Mouse (Mus musculus): Measurements from ENCODE around the gene Etl4.
"Not testable (repeated sequence)": the region's sequence is repeated elsewhere in the genome, so short reads cannot be mapped to it uniquely, and the experiment has no call there.

Gene Etl4

DNA sequence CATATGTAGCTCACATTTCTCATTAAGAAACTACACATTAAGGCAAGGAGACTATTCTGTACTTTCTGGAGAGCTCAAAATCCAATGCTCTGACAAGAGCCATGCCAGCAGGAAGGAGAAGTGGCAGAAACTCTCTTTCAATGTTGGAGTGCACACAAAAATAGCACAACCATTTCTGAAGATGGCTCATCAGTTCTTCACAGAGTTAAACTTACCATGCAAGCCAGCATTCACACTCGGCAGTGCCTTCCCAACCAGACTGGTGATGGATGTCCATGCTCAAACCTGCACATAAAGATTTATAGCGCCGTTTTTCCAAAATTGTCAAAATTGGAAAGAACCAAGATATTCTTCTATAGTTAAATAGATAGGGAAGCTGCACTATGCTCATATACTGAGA, 392.9 kb downstream of the Etl4 start:
- no peak for DNase-seq (ENCODE audit: low spot score)

DNA sequence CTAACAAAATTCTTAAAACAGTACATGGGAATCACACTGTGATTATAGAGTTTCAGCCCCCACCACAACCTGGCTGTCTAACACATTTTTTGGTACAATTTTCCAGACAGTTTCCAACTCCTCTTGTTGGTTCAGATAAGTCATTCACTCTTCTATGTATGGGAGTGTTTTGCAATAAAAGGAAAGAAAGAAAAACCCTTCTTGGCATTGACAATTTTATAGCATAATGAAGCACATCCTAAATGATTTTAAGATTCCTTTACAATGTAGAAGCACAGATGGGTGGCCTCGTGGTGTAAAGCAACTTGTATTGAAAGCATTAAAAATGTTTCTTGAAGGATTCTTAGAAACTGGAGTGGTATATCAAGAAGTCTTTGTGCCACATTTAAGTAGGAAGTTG, 415.4 kb downstream of the Etl4 start:
- no peak for DNase-seq (ENCODE audit: low spot score)

DNA sequence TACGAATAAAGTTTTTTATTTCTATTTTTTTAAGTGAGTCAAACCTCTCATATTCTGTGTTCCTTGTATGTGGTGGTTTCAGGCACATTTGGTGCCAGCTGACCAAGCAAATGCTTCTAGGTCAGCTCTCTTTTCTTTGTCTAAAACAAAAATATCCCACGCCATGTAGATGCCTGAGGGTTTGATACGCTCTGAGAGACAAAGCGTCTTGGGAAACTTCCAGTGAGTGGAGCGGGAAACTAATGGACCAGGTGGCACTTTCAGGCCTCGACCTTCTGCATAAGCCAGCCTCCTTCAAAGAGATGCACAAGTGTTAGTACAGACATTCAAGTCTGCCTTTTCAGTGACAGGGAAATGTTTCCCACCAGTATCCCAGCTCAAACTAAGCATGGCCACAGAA, 426.6 kb downstream of the Etl4 start:
- no peak for DNase-seq (ENCODE audit: low spot score)

DNA sequence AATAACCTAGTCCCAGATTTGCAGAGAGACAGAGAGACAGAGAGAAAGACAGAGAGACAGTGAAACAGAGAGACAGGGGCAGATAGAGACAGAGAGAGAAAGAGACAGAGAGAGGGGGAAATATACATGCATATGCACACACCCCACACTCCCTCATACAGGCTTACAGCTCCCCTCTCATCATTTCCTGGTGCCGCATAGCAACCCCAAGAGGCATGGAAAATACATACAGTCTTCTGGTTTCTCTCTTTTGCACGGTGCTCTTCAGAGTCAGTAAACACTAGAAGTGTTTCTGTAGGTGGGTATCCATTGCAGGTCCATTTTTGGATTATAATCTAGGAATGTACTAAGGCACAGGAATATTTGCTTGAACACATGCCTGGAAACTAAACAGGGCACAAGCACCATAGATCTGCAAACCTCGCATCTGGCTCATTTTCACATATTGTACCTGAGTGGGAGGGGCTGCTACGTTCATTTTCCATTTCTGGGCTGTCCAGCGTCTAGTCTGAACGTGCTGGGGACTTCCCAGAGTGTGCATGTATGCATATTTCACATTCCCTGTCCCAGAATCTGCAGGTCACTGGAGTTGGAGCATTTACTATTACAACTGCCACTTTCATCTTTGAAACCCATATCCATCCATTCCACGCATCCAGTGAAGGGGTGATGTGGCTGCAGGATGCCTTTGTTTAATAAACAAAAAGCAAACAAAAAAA, 429.6 kb downstream of the Etl4 start:
- DNase-seq (ENCODE audit: low spot score), result no peak

DNA sequence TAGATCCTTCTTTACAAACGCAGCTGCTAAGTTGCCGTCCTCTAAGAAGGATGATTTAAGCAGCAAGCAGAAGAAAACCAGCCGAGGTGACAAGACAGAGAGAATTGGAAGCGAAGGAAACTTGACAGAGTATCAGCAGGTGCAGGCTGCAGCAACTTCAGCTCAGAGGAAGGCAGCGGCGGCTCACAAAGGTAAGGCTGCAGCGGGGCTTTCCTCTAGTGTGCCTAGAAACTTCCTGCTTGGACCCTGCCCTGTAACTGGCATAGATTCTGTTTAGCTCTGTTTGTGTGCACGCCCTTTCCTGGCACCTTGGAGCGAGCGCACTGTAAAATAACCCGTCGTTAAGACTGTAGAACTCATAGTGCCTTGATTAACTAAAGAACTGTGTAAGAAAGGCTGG, 430.3 kb downstream of the Etl4 start:
- DNase-seq (ENCODE audit: low spot score), result no peak

DNA sequence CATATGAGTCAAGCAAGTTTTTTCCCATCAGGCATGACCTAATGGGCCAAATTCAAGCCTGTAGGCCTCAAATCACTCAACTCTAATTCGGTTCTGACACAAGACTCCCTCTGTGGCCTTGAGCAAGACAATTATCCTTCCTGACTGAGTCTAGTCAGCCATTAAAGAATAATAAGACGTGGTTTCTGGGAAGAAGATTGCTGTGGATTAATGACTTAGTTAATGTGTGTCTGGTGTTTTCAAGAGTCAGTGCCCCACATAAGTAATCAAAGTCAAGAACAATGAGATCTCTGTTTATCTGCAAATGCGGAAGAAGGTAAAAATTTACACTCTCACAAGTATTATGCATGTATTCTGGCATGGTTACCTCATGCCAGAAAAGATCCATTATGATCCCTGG, 437.3 kb downstream of the Etl4 start:
- DNase-seq (ENCODE audit: low spot score), result no peak

DNA sequence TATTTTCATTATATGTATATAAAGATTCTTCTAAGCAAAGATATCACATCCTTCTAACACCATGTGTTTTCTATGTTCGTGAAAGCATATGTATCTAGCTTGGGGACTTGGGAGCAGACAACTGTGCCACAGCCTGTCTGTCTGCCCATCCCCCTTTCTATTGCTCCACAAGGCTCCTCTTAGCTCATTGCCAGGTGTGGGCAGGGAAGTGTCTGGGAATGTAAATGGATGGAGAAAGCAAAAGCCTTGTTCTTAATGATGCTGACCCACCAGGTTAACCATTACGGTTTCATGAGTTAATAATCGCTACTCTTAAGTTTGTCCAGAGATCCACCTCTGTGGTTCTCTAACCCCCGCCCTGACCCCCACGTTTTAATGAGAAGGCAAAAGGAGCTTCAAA, 439.7 kb downstream of the Etl4 start:
- no peak for DNase-seq (ENCODE audit: low spot score)

DNA sequence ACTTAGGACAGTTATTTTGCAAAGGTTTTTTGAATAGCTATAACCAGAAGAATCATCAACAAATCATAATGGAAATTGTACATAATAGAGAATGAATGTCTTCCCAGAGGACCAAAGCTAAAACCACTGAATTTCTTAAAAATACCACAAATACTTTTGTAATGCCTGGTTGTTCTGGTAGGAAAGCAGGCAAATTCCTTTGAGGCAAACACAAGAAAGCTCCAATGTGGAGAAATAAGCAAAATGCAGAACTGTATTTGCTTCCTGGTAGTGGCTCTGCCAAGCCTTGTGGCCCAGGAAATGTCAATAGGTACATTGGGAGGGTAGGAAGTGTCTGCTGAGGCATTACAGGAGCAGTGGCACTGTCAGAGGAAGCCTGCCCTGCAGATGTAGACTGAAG, 443.2 kb downstream of the Etl4 start:
- no peak for DNase-seq (ENCODE audit: low spot score)

DNA sequence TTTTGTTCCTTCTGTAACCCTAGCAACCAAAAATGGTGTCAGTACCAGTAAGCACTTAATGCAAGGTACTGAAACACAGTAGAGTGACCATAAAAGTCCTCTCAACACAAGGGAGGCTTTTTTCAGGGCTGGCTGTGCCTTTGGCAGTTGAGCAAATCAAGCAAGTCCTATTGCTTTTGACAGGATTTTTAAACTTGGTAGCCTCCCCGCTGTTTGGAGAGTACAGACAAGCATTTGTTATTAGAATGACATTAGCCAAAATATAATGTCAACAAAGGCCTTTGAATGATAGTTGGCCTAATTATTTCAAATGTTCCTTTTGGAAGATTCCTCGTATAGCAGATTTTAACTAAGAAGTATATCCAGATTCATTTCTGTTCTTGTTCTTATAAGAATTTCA, 467.4 kb downstream of the Etl4 start:
- DNase-seq (ENCODE audit: low spot score), result no peak

DNA sequence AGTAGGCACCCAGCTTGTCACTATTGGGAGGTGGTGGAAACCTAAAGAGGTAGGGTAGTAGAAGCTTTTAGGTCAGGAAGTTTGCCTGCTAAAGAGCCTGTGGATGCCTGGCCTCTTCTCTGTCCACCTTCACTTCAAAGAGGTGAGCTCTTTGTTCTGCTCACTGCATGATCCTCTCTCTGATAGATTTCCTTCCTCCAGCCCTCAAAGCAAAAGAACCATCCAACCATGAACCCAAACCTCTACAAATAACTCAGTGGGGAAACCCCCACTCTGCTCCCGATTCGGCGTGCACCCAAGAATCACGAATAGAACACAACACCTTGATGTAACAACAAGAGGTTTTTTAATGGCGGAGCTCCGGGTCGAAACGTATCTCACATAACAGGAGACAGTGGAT, 471.3 kb downstream of the Etl4 start:
- DNase-seq (ENCODE audit: low spot score), result not testable (repeated sequence)

DNA sequence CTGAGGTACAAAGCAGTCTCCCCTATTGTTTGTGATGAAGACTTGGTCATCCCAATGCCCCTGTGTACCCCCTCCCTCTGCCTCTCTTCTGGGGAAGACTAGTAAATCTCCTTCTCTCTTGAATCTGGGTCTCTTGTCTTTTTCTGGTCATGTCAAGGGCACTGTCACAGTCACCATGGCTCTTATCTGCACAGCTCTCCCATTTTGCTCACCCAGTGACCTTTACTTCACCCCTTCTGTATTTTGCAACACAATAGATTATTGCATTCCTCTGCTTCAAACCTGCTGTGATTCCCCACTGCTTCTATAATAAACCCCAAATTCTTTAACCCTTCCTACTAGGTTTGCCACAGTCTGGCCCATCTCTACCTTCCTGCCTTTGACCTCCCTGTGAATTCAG, 484.5 kb downstream of the Etl4 start:
- DNase-seq (ENCODE audit: low spot score), result no peak

DNA sequence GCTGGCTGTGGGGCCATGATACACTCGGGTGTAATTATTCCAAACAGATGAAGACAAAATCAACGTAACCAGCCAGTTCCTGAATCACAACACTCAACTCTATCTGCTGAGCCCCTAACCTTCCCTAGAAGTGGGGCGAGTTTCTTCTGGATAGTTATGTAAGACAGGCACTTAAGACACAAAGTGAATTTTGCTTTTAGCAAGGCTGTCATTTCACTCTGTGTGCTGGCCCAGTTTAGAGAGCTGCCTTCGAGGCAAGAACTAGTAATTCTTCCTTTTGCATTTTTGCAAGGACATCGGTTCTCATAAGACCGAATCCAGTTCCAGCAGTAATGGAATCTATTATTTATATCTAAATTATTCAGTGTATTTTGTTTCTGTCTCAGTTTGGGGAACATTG, 487.4 kb downstream of the Etl4 start:
- no peak for DNase-seq (ENCODE audit: low spot score)

DNA sequence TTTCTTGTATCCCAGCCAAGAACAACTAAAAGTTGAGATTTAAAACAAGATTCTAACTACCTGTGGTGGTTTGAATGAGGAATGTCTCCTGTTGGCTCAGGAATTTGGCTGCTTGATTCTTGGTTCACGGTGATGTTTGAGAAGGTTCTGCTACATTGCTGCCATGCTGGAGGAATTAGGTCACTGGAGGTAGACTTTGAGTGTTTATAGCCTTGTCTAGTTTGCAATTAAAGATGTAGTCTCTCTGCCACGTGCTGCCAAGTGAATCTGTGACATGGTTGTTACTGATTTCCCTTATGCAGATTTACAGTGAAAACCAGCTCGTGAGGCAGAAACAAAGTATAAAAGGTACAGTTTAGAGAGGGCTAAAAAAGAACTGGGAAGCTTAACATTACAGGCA, 491.0 kb downstream of the Etl4 start:
- no peak for DNase-seq (ENCODE audit: low spot score)

DNA sequence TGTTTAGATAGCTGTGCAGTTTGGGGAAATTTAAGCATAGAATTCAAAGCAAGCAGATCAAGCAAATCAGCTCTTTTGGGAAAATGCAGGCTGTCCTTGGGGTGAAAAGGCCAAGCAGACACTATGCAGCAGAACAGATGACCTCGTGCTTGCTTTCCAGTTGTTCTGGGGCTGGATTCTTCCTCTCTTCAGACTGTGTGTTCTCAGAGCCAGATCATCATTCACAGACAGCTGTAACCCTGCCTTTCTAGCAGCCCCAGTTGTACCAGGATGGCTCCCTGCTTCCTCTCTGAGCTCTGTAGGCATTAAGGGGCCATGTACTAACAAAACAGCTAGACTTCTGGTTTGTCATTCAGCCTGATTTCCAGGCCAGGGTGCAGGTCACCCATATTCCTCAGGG, 494.8 kb downstream of the Etl4 start:
- no peak for DNase-seq (ENCODE audit: low spot score)

DNA sequence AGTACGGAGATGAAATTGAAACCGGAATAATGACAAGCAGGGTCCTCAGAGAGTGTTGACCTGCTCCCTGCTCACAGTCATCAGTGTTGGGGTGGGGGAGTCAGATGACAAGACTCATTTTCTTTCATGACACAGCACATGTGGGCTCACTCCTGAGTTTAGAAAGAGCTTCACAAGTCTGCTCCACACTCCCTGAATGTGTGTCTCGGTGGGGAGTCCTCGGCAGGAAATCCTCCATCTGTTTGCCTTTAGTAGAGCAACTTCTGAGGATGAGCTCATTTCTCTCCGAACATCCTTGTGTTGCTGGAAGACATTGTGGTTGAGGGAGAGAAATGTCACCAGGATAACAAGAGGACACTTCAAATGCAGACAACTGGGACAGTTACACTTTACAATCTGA, 497.5 kb downstream of the Etl4 start:
- DNase-seq (ENCODE audit: low spot score), result no peak

DNA sequence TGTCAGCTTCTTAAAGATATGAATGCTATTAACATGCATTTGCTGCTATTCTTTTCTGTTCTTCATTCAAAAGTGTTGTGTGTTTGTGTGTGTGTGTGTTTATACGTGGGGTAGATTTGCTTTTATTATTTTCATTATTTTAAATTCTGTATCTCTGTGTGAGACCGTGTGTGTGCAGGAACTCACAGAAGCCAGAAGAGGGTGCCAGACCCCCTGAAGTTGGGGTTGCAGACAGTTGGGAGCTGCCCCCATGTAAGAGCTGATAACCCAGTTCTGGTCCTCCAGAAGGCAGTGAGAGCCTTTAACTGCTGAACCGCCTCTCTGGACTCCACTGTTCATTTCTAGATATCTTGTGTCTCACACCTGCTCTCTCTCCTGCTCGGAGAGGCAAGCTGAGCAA, 505.3 kb downstream of the Etl4 start:
- no peak for DNase-seq (ENCODE audit: low spot score)

DNA sequence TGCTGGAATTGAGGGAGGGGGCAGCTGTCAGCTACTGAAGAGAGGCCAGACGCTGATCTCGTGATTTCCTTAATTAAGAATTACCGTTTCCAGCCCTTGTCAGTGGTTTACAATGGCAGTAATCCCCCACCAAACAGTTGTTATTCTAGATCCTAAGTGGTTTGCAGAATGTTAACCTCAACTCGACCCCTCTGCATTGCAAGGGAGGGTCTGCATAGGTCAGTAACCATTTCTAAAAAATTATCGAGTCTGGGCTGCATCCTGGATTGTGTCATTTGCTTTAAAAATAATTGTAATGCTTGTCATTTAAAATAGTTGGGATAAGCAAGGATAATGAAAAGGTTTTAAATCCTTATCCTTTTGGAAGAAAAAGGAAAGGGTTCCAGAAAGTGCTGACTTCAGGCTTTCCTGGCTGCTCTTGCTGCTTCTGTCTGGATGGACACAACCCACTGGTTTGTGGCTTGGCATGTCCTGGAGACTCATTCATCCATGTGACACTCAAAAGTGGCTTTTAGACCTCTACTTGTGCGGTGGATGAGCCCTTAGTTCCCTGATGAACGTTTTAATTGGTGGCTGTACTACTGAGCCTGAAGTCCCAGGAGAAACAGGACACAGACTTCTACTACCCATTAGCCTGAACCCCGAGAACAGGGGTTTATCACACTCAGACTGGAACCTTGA, 507.5 kb downstream of the Etl4 start:
- no peak for DNase-seq (ENCODE audit: low spot score)

DNA sequence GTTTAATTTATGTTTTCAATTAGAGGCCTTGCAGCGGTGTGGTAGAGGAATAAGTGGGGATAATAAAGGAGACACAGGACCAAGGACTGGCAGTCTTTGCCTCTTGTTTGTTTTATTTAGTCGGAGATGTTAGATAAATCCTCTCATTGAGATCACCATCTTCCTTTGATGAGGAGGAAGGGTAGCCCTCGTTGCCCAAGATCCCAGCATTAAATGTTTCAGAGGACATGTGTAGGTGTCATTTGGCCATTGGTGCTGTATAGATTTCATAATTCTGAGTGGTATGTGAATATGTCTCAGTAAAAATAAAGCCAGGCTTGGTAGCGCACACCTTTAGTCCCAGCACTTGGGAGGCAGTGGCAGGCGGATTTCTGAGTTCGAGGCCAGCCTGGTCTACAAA, 508.4 kb downstream of the Etl4 start:
- no peak for DNase-seq (ENCODE audit: low spot score)

DNA sequence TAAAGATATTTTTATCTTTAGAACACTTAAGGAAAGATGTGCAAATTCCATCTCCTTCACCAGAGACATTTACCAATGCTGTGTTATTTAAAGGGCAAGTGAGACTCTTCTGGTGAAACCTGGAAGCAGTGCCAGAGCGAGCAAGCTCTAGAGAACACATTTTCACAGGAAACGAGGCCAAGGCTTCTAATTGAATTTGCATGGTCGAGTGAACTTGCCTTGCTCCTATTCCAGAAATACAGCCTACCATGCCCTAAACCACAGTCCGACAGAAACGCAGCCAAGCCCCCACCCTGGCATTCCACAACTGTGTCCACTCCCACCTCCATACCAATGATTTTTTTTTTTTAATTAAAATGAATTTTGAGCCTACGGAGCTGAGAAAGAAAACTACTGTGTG, 510.4 kb downstream of the Etl4 start:
- DNase-seq (ENCODE audit: low spot score), result no peak

DNA sequence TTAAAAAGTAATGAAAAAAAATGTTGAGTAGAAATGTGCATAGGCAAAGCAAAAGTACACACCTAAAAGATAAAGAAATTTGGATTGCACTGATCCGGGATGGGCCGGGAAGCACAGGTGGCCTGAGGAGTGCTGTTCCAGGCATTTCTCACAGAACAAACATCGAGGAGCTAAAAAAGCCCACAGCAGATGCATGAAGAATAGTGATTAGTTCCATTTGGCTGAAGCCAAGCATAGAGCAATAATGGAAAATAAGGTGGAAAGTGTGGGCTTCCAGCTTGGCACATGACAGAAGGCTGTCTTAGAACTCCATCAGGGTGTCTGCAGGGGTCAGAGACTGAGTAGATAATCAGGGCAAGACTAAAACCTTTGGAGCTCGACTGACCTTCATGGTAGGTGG, 512.7 kb downstream of the Etl4 start:
- no peak for DNase-seq (ENCODE audit: low spot score)

DNA sequence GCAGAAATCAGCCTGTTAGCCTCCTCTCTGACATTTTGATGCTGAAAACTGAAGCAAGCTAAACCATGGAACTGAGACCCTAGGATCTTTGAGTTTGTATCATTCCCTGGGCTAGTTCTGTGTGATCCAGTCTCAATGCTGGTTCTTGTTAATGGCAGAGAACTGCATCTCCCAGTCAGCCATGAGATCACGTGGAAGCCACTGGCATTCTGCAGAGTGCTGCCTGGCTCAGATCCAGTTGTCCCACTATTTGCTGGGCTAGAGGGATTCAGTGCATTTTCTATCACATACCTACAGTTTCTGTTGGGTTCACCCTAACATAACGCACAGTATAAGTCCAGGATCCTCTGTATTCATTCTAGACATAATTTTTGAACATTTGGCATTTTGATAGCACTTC, 524.1 kb downstream of the Etl4 start:
- no peak for DNase-seq (ENCODE audit: low spot score)

DNA sequence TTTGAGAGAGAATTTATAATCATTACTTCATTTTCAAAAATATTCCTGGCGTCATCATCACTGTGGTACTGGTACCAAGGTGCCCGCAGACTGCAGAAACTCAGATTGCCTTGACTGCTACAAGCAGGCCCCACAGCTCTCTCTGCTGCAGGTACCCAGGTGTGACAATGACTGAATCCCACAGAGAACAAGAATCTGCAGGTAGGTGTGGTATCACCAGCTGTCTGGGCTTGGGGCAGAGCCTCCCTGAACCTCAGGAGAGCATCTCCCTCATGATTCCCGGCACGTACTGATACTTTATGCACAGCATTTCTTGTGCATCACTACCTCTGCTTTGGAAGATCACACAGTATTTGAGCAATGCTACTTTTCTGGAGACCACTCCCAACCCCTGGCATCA, 526.0 kb downstream of the Etl4 start:
- DNase-seq (ENCODE audit: low spot score), result no peak

DNA sequence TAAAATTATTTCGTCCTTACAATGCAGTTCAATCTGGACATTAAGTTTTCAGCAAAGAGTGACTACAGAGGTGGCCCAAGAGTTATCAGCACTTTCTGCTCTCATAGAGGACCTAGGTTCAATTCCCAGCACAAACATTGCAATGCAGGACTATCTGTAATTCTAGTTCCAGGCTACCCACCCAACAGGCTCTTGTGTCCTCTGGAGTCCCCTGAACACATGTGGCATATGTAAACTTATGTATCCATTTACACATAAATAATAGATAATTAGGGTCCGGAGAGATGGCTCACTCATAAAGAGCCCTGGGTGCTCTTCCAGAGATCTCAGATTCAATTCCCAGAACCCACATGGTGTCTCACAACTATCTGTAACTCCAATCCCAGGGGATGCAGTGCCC, 533.2 kb downstream of the Etl4 start:
- DNase-seq (ENCODE audit: low spot score), result no peak

Measured in urinary bladder, postnatal 10 days (tissue).